Mouse (Mus musculus) layer of hippocampus, adult 18-20 months (tissue): ENCODE data around the gene Zbed4. TPM values are rescaled to one million over a fixed set of nuclear protein-coding genes. Genes with fewer than 3 reads are reported as not detected.

Source experiments
- total RNA-seq, 2 experiments: library from RNA; stranded (reverse); gene quantifications; 2 replicates each; pipeline ENCODE4 v1.2.3; 2021

Gene Zbed4
- total RNA-seq, 2 experiments from 2014 or later = 10.6 to 10.8 TPM

Other genes with a start within 250 kb of the Zbed4 start
- not detected for gene Zdhhc25, start 151.4 kb upstream of the Zbed4 start, total RNA-seq
- gene Brd1, start 17.4 kb upstream of the Zbed4 start, total RNA-seq = 10 to 100 TPM; 55.0 to 58.8 TPM
- 10 to 100 TPM; 12.0 to 12.4 TPM for gene Alg12, start 67.7 kb downstream of the Zbed4 start, total RNA-seq
- gene Creld2, start 68.0 kb downstream of the Zbed4 start, total RNA-seq = 10 to 100 TPM; 29.7 to 30.6 TPM
- 10 to 100 TPM; 36.8 to 47.6 TPM for gene Pim3, start 110.5 kb downstream of the Zbed4 start, total RNA-seq
- gene Ttll8, start 202.8 kb downstream of the Zbed4 start, total RNA-seq = 1 to 10 TPM; 1.4 to 2.2 TPM
- 100 to 1,000 TPM; 122 TPM for gene Mlc1, start 227.3 kb downstream of the Zbed4 start, total RNA-seq
- gene Mov10l1, start 231.2 kb downstream of the Zbed4 start, total RNA-seq = not detected